Mouse (Mus musculus): Measurements from ENCODE around the gene Mmp24.

The Mmp24 gene

GRCm38 (mm10) chr2:155775685-155776263 is 632 bp downstream of the Mmp24 start:
- peak; percentile 59 for DNase-seq (ENCODE audit: low read depth, low spot score)

- DNase-seq (ENCODE audit: low read depth, low spot score): no peak
These were observed 1.9 kb downstream of the Mmp24 start for GRCm38 (mm10) chr2:155776824-155777687.

DNA sequence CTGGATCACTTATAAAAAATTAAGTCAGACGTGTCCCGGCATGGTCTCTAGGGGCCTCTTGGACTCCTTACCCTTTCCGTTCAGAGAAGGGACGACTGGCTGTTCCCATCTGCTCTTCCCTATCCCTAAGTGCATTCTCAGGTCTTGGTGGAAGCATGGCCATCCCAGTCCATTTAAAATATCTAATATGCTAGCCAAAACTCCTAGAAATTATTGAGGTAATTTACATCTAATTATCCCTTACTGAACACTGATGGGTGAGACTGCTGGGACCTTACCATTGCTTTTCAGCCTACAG is 2.5 kb downstream of the Mmp24 start:
- DNase-seq (ENCODE audit: low read depth, low spot score): no peak

DNA sequence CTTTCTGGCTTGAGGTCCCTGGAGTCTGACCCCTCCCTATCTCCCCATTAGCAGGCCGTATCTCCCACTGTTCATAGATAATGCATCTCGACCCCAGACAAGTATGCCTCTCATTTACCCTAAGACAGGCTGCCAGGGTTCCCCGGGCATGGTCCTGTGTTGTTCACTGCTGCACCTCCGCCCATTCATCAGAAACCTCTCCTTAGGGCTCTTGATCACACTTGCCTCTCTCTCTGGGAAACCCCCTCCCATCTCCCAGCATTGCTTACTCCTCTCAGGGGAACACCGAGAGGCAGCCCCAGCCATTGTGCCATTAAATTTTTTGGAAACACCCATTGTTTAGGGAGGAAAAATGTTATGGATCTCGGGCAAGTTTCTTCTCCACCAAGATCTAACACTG is 2.9 kb downstream of the Mmp24 start:
- no peak for DNase-seq (ENCODE audit: low read depth, low spot score)

DNA sequence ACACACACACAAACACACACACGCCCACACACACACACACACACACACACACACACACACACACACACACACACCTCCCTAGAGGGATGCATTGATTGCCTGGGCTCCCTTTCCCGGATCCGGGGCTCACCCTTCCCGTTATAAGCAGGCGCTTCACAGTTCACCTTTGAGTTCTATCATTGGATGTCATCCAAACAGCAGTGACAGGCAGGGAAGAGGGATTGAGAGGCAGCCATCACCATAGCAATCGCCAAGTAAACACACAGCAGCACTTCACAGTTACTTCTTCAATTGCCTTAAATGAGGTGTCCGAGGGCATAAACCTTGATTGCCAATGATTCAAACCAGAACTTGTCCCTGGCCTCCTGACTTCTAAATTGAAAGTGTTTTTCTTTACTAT is 3.9 kb downstream of the Mmp24 start:
- no peak for DNase-seq (ENCODE audit: low read depth, low spot score)

- DNase-seq (ENCODE audit: low read depth, low spot score): no peak
These were observed 4.4 kb downstream of the Mmp24 start for GRCm38 (mm10) chr2:155779506-155779905.

- no peak for DNase-seq (ENCODE audit: low read depth, low spot score)
These were observed 9.4 kb downstream of the Mmp24 start for GRCm38 (mm10) chr2:155784534-155784933.

GRCm38 (mm10) chr2:155786905-155787304 is 11.8 kb downstream of the Mmp24 start:
- no peak for DNase-seq (ENCODE audit: low read depth, low spot score)

- DNase-seq (ENCODE audit: low read depth, low spot score): no peak
These were observed 13.1 kb downstream of the Mmp24 start for GRCm38 (mm10) chr2:155787949-155788931.

DNA sequence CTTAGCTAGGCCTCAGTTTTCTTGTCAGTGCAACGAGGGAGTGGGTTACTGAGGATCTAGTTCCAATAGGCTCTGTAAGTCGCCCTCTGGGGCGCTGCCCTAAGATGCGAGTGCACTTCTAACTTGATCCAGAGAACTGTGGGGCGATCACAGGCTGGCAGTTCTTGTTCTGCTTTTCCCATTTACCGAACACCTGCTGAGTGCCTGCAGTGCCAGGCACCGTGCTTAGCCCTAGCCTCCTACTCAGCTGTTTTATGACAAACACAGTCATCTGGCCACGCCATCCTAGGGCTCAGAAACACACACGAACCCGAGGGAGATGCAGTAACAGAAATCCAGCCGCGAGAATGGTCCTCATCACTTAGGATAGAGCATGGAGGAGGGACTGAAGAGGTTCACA is 17.8 kb downstream of the Mmp24 start:
- DNase-seq (ENCODE audit: low read depth, low spot score): no peak

GRCm38 (mm10) chr2:155794674-155795445 is 19.7 kb downstream of the Mmp24 start:
- no peak for DNase-seq (ENCODE audit: low read depth, low spot score)

DNA sequence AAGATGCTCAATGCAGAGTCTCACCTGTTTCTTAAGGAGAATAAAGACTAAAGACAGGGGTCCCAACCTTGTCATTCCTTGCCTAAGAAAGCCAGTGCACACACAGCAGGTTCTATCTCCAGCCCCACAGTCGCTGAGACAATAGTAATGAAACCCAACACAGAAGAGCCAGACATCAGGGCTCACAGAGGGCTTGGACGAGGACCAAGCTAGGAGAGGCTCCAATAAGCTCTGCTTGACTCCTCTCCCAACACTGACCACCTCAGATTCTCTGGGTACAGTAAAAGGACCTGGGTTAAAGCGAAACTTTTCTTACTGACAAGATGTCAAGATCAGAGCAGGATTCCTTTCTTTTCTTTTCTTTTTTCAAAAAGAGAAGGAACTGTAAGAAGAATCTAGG is 23.5 kb downstream of the Mmp24 start:
- DNase-seq (ENCODE audit: low read depth, low spot score): no peak

DNA sequence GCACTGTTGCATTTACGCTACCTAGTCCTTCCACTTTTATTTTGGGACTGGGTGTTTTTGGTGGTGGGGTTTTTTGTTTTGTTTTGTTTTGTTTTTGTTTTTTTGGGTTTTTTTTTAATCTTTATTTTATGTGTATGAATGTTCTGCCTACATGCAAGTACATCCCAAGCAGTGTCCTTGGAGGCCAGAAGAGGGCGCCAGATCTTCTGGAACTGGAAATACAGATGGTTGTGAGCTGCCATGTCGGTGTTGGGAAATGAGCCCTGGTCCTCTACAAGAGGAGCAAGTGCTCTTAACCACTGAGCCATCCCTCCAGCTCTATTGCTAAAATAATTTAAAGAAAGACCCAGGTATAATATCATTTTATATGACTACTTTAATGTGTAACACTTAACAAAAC is 27.6 kb downstream of the Mmp24 start:
- DNase-seq (ENCODE audit: low read depth, low spot score): peak; percentile 80

GRCm38 (mm10) chr2:155804053-155804452 is 28.9 kb downstream of the Mmp24 start:
- DNase-seq (ENCODE audit: low read depth, low spot score): no peak

- no peak for DNase-seq (ENCODE audit: low read depth, low spot score)
These were observed 30.2 kb downstream of the Mmp24 start for GRCm38 (mm10) chr2:155805231-155805924.

DNA sequence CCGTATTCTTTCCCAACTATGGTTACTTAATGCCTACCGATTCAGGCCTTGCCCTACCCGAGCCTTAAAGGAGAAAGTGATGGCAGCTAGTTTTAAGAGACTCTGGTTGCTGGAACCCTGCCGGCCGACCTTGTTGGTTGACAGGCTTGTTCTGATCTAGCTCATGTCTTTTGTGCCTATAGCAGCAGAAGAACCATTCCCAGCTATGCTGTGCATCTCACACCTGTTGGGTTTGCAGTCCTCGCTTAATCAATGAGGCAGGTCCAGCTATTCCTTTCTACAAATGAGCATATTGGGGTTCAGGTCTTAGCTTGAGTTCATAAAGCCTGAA is 30.7 kb downstream of the Mmp24 start:
- DNase-seq (ENCODE audit: low read depth, low spot score): no peak

DNA sequence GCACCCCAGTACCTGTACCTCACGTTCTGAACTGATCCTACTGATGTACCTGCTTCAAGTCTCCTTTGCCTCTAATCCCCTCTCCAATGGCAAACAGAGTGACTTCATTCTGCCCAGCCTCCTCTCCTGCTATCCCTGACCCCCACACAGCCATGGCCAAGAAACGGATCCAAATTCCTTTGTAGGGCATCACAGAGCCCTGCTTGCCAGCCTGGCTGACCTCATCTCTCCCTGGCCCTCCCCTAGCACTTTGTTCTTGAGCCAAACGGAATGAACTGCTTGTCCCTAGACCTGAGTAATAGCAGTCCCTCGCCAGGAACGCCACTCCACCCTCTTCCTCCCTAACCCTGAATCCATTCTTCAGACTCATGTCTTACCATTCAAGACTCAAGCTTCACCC is 31.4 kb downstream of the Mmp24 start:
- no peak for DNase-seq (ENCODE audit: low read depth, low spot score)

GRCm38 (mm10) chr2:155807408-155807807 is 32.3 kb downstream of the Mmp24 start:
- no peak for DNase-seq (ENCODE audit: low read depth, low spot score)

- no peak for DNase-seq (ENCODE audit: low read depth, low spot score)
These were observed 34.5 kb downstream of the Mmp24 start for GRCm38 (mm10) chr2:155809620-155810019.

DNA sequence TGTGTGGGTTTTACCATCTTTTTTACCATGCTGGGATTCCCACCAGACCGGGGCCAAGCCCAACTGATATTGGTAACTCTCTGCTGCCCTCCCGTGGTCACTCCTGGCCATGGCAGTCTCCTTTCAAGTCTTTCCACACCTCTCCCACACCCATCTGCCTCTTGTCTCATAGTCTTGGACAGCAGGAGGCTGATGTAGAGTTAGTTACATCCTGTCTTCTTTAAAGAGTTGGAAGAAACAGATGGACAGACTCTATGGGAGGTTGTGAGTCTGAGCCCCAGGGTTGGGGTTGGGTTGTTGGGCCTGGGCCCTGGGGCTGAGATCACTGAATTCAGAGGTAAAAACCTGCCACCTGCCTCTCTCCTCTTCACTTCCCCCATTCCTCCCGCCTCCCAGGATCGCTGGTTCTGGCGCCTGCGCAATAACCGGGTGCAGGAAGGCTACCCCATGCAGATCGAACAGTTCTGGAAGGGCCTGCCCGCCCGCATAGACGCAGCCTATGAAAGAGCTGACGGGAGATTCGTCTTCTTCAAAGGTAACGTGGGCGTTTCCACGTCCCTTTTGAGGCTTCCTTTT is 36.8 kb downstream of the Mmp24 start:
- DNase-seq (ENCODE audit: low read depth, low spot score): peak; percentile 94

DNA sequence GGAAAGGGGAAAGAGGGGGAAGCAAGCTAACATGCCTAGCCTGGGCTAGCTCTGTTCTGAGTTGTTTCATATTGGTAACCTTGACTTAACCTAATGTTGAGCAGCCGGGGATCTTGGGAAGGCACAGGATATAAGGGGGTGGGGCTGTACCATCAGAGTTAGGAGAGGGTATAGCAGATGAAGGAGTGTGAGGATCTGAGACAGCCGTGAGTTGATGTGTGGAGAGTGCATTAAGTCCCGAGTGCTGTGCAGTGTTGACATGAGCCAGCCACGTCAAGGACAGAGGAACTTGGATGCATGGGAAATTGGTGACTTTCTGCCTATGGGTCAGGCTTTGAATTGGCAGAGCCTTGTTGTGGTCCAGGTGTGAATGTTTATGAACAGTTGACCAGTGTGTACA is 37.5 kb downstream of the Mmp24 start:
- DNase-seq (ENCODE audit: low read depth, low spot score): no peak
